Mouse (Mus musculus): Measurements from ENCODE around the gene Grb7.

Gene Grb7

DNA sequence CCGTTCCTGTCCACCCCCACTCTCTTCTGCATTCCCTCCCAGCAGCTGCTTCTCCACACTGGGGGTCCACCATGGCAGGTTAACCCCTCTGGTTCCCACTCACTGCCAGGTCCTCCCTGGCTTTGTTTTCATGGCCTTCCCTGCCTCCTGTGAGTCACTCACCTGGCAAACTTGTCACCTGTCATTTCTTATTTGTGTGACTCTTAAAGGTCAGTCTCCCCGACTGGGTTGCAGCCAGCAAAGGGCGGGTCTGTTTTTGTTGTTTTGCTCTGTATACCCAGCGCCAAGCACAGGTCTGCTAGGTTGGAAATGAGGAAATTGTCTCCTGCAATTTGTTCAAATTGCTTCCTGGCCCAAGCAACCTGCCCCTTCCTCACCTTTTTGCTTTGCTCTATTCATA, 515 bp upstream of the Grb7 start:
- 71% methylated on average over 4 of the region's 4 CpGs for WGBS

DNA sequence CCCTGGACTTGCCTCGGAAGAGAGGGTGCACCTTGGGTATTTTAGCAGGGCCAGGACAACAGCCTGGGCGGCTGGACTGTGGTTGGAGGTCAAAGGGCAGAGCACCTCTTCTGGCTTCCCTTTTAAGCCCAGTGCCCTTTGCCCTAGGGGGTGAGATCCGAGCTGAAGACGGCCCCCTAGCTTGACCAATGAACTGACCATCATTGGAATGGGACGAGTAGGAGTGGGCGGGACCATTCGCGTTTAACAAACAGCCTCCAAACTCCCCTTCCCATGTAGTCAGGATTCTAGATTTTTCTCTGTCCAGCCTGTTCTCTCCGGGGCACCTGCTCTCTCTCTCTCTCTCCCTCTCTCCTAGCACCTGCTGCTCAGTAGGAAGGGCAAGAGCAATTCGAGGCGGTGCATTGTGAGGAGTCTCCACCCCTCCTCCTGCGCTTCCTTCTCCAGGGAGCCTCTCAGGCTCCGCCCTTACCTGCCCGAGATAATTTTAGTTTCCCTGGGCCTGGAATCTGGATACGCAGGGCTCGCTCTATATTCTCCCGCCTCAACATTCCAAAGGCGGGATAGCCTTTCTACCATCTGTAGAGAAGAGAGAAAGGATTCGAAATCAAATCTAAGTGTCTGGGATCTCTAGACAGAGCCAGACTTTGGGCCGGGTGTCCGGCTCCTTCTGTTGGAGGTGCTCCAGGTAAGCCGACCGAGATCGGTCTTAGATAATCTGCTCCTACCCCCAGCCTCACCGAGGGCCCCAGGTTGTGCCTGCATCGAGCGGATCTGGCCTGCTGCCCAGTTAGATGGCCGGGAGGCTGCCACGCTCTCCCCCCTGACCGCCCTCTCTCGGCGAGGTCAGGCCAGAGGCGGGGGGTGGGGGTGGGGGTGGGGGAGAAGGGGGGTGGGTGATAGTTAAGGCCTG, 624 bp downstream of the Grb7 start:
- 9% methylated on average over 32 of the region's 33 CpGs for WGBS

DNA sequence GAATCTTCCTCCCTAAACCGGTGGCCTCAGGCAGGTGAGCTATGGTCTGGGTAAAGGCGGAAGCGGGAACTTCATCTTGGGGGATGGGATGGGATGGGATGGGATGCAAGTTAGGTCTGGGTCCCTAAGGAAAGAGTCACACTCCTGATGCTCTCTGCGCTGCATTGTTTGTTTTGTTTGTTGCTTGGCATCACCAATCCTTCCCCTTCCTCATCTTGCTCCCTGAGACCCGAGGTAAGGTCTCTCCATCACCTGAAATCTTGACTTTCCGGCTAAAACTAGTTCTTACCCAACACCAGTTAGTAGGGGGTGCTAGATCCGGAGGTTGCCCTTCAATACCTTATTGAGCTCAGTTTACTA, 1.3 kb downstream of the Grb7 start:
- 44% methylated on average over 7 of the region's 7 CpGs for WGBS

DNA sequence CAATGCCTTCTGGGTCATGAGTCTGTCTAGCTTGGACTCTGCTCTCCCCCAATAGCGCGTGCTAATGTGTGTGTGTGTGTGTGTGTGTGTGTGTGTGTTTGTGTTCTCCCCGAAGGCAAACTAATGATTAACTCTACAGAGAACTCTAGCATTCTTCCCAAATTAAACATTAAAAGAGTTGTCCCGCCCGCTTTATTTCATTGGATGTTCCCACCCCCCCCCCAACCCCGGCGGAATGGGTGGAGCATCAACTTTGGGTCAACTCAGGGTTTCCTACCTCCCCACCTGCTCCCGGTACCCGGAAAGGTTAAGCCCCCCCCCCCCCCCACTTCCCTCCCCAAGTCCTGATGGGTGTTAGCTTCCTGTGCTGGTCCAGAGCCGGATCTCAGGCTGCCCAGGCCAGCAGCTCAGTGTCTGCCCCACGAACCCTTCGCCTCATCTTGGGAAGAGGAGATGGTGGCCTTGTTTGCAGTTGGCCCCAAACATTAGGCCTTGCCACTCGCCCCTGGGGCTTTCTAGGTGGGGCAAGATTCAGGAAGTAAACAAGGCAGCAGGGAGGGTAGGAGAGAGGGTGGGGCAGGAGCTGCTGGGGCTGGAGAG, 2.1 kb downstream of the Grb7 start:
- 63% methylated on average over 13 of the region's 13 CpGs for WGBS

DNA sequence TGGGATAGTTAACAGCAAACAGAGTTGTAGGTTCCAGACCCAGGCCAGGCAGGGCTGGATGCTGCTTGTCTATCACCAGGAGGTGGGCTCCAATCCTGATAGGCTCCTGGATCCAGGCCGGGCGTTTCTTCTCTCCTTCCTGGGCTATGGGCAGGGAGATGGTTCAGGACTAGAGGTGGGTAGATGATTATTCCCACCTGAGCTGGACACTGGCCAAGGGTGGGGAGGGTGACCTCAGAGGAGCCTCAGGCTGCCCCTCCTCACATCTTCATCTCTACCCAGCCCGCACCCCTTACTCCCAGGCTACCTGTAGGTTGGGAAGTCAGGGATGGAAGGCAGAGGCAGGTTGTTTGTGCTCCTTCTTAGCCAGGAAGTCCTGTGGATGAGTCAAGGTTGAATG, 3.2 kb downstream of the Grb7 start:
- 87% methylated on average over 3 of the region's 3 CpGs for WGBS

DNA sequence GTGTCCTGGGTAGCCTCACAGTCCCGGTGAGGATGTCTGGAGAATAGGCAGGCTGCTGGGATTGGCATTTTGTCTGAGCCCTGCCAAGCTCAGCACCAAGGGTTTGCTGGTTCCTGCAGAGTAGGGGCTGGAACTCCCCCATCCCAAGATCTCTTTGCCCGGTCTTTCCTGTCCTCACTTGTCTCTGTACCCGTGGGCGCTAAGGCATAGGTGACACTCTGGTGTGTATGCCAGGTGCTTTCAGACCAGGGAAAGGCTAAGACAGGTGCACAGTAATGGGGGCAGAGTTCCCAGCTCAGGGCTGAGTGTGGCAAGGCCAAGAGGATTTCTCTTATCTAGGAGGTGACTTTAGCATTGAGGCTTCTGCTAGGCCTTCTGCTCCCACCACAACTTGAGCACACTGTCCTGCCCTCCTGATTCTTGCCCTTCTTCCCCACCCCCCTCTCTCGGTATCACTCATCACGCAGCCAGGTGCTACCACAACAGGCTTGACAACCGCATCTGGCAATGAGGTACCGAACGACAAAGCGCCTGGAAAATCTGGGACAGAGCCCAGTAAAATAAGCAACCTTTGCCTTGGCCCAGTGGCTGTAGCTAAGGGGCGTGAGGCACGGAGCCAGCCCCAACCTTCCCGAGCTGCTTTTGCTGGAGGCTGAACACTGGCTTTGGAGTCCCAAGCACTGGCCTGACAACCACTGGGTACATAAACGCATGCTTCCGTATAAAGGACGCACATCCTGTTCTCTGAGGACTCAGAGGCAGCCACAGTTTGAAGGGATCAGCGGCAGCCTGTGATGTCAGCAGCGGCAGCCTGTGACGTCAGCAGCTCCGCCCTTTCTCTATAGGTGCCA, 4.0 kb downstream of the Grb7 start:
- 74% methylated on average over 20 of the region's 20 CpGs for WGBS

DNA sequence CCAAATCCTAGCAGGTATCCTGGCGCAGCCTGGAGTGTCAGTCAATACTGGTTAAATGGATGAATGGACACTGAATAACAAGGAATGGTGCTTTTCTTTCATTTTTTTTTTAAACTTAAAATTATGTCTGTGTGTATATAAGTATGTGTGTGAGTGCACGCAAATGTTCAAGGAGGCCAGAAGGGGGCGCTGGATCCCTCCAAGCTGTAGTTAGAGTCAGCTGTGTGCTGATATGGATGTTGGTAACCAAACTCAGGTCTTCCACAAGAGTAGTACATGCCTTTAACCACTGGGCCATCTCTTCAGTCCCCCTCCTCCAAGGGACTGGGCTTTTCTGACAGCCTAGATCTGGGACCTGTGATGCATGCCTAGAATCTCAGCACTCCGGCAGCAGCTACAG, 9.3 kb downstream of the Grb7 start:
- 83% methylated on average over 4 of the region's 4 CpGs for WGBS

DNA sequence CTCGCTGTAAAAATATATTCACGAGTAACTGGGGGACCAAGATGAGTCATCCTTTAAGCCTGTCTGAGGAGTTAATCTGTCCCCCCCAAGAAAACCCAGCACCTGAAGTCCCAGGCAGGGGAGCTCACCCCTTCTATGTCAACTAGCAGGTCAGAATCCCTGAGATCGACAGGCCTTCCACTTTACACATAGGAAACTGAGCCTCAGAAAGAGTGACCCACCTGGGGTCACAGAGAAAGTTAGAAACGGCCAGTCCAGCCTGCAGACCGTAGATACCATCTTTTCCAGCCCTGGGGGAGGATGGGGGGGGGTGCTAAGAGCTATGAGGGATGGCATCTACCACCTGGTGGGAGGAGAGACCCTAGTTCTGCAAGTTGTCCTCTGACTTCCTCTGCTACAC, 10.4 kb downstream of the Grb7 start:
- WGBS = 64% methylated on average over 5 of the region's 5 CpGs

DNA sequence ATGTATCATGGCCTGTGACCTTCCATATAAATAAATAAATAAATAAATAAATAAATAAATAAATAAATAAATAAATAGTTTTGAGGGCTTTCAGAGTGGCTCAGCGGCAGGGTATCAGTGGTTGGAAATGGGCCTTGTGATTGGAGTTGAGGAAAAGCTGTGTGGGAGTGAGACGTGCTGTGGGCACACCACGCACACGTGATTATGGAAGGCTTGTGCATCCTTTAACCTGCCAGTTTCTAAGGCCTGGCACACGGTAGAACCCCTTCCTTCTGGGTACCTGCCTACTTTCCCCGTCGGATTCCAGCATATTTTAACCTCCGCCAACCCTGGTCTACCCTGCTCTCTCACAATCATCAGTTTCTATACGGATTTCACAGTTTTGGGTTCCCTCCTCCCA, 10.8 kb downstream of the Grb7 start:
- 12% methylated on average over 9 of the region's 9 CpGs for WGBS

DNA sequence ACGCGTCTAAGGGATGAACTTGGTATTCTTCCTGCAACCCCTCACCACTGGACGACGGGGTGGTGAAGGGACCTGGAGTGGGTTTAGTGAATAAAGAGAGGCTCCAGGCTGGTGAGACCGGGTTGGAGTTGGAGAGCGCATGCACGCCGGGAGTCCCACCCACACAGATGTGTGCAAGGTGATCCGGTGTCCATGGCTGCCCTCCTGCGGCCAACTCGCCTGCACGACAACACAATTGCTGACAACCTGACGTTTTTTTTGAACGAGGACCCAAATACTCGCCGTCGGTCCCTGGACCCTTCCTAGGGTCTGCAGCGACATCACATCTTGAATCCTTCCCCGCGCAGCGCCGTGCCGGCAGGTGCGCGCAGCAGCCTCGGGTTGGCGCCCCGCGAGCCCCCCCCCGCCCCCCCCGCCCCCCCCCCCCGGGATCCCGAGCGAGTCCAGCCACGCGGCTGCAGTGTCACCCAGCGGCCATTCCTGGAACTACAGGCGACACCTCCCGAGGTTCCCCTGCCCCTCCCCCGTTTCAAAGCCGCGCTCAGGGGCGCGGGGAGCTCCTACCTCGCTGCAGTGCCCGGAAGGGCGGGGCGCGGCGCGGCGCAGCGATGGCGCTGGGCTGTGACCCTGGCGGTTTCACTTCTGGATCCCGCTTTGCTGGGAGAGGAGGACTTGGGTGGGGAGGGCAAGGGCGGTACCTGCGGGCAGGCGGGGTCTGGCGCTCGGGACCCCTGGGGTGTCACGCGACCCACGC, 11.3 kb downstream of the Grb7 start:
- under 1% methylated on average over 57 of the region's 64 CpGs for WGBS

DNA sequence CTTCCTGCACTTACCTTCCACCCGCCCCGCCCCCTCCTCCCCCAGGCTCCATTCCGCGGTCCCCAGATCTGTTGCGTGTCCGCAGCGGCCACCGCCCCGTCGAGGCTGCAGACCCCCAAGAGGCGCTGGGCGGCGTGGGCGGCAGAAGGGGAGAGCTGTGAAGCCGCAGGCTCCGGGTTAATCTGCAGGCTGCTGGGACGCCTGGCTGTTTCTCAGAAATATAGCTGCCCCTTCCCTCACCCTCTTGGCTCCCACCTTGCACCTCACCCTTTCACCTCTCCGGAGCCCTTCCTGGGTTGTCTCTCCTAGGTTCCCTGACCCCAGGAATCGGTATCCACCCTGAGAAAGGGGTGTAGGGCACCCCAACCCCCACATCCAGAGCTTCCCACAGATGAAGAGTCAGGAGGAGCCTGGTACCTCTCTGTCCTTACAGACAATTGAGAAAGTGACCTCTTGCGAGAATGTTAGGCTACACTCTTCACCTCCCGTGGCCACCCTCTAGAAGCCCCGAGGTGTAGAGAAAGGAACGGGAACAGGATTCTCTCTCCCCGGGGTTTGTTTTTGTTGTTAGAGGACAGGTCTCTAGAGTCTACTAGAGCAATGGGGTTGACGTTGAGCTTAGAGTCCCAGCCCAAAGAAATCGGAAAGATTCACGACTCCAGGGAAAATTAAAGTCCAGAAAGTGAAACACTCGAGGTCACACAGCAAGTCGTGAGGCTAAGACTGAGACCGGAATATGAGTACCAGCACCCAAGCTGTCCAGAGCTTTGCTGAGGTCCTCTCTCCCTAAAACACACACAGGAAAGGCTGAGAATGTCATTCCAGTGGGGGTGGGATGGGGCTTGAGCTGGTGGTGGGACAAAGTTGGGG, 12.2 kb downstream of the Grb7 start:
- WGBS = 9% methylated on average over 28 of the region's 30 CpGs

DNA sequence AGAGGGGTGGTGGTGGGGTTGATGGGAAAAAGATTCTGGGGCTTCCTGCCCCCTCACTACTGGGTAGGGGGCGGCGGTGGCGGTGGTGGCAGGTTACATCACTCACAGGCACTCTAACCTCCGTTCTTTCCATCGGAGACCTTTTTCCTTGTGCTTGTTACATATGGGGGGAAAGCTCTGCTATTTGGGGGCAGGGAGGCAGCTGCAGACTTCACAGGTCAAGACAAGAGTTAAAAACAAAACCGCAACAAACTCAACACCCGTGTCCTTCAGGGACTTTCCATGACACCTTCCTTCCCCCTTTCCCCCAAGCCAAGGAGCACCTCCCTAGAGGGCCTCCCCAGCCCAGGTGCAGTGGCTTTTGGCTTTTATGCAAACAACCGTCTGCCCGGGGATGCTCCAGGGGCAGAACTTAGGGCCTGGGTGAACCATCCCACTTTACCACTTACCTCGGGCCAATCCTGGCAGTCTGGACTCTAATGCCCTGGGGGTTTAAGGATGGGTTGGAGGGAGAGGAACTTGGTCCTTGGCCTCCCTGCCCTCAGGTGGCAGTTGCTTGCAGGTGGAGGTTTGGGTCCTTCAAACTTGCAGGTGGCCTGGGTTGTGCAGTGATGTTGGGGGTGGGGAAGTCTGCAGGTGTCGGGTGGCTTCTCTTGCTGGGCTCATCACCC, 13.0 kb downstream of the Grb7 start:
- whole genome bisulfite sequencing = 54% methylated on average over 11 of the region's 11 CpGs

DNA sequence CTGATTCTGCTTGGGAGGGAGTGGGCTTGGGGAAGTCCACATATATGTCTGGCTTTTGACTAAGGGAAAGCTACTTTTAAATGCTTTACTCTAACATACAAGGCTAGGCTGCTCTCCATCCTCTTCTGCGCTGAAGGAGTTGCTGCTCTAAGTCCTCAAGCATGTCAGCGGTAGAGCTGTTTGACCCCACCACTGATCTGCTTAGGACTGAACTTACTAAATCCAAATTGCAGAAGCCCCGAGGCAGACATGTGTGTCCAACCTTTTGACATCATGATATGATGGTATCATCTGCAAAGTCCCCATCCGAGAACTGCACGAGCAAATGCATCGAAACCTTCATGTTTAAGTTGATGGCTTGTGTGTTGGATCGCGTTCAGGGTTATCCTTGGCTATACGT, 13.7 kb downstream of the Grb7 start:
- WGBS = 90% methylated on average over 9 of the region's 9 CpGs

DNA sequence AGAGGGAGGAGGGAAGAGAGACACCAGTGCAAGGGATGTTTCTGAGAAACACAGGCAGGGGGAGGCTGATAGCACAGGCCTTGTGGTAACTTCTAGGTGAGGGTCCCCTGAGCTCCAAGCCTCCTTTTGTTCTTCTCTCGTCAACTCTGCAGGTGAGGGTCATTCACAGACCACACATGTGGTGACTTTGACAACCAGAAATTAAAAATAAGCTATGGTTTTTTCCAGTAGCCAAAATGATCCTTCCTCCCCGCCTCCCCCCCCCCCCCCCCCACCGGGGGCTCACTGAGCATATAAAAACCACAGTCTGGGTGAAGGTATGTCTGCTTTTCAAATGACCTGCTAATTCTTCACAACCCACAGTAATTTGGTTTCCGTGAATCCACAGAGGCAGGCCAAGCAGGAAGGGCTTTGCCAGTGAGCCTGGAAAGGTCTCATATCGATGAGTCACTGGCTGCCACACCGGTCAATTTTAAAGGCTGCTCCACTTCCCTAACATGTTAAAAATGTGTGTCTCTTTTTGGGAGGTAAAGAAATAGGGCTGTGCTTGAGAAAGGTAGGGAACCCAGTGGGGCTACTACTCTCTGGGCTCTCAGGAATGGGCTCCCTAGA, 15.0 kb downstream of the Grb7 start:
- WGBS = 64% methylated on average over 6 of the region's 6 CpGs

DNA sequence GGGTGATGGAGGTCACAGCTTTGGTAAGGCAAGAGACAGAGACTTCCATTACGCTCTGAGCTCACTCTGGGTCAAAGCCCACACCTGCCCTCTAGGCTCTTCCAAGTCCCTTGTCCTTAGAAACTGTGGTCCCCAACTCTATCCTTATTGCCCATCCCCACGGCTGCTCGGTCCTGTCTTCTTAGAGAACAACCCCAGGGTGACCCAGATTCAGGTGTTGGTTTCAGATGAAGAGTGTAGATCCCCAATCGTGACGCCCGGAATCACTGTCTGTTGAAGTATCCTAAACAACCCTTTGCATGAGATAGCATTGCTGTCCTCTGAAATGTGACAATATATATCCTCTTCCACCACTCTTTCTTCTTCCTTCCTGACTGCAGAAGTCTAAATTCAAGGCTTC, 16.1 kb downstream of the Grb7 start:
- WGBS = 95% methylated on average over 6 of the region's 6 CpGs

DNA sequence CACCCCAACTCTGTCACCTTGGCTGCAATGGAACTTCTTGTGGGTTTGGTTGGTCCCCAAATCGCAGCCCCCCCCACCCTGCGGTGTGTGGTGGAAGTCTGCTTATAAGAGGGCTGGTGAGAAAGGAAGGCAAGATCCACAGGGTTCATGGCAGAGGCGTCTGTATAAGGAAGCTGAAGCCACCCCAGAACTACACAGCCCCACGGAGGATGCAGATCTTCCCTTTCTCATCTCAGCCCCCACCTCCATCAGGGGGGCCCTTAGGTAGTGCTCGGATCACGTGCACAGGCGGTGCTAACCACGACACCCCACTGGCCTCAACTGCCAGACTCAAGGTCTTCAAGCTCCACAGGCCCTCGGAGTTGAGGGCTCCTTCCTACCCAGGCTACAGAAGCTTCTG, 17.7 kb downstream of the Grb7 start:
- WGBS = 85% methylated on average over 9 of the region's 9 CpGs

DNA sequence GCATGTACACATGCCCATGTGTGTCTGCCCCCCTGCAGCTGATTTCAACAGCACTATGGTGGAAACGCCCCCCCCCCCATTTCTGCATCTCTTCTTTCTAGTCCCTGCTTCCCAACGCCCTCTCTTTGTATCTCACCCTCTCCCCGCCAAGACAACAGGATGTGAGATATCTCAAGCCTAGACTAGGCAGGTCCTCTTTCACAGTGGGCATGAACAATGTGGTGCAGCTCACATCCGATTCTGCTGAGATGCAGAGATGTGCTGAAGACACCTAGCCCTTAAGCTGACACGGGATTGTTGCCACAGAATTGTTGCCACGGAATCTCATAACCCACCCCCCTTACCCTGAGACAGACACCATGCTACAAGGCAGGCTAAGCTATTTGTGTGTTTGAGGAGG, 18.3 kb downstream of the Grb7 start:
- WGBS = 50% methylated on average over 6 of the region's 6 CpGs

DNA sequence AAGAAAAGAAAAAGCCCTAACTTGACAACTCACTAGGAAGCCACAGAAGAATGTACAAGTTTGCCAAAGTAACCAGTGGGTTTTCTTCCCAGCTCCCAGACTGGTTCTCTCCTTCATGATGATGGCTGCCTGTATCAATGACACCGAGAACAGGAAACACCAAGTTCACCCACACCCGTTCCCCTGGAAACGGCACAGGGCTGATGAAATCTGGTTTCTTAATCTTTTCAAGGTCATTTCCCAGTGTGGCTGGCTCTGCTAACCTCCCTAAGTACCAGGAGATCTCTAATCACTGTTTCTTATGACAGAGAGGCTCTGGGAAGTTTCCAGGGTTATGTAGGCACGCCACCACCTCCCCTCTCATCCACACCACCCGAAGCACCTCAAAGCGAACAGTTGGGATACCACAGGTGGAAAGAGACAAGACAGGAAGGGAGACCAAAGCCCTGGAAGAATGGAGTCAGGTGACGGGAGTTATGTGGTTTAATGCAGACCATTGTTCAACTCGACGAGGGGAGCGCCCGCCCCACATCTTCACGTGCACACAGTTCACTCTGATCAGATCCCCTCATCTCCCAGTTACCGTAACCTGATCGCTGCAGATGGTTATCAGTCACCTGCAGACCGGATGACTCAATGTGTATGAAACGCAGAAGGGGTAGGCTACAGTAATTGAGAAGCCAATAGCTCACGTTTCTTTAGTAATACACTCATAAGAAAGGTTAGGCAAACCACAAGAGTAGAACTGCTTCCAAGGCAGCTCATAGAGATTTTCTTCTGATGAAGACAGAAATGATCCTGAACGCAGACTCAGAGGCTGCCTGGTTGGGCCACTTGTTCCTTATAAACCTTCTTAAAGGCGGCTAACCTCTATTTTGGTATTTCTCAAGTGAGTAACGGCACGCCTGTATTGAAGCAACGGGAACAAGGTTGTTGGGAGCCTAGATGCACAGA, 23.8 kb downstream of the Grb7 start:
- 83% methylated on average over 22 of the region's 22 CpGs for WGBS

DNA sequence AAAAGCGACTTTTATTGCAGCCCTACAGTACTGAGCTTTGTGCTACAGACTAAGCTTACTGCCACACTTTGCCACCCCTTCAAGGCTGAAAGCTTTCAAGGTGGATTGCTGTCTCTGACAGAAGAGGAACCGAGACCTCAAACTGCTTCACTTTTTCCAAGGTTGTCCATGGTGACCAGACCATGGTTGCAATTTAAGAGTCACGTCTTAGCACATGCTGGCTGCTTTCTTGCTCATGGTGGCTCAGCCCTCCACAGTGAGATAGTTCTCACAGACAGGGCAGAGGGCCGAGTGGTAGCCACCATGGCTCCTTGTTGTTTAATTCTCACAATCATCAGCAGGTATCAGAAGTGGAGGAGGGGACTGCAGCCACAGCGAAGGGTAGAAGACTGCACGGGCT, 24.6 kb downstream of the Grb7 start:
- WGBS = 84% methylated on average over 6 of the region's 6 CpGs
